Mouse (Mus musculus): ENCODE measurements around the gene Cd276. TPM values are rescaled to one million over a fixed set of nuclear protein-coding genes. Genes with fewer than 3 reads are reported as not detected.
A peak's percentile ranks its signal among the peaks of the same experiment; 100 is the strongest.

Gene Cd276
- polyA plus RNA-seq, 1 experiment from 2014 or later = 38.1 TPM

GRCm38 (mm10) chr9:58544879-58545324, 10.3 kb downstream of the Cd276 start:
- H3K4me2 ChIP-seq (ENCODE audit: low read length) = peak overlapping the region; percentile 16; the same call in 1 of the 2 replicates
- no peak for ATAC-seq (ENCODE audit: low FRiP score, low TSS enrichment)
- no peaks in the 10 kb centered on the region for H3K9me3 ChIP-seq (ENCODE audit: control insufficient read depth, low read length)
- peaks cover 11% of the 10 kb centered on the region; the same call in 1 of the 2 replicates for H3K4me1 ChIP-seq (ENCODE audit: control insufficient read depth, insufficient read depth, low read length)
- no peak overlapping the region for H3K4me3 ChIP-seq (replicated peaks; ENCODE audit: low read depth, low read length)
- no peak for DNase-seq
- H3K9ac ChIP-seq (replicated peaks; ENCODE audit: low read length) = no peak overlapping the region
- WGBS = 72% methylated on average over 4 of the region's 4 CpGs
- no peak overlapping the region for H3K27ac ChIP-seq (replicated peaks; ENCODE audit: low read depth, low read length)
- no peaks in the 10 kb centered on the region for H3K27me3 ChIP-seq (ENCODE audit: control insufficient read depth, insufficient read depth, low read length)
- no peaks in the 10 kb centered on the region for H3K36me3 ChIP-seq (ENCODE audit: control insufficient read depth, insufficient read depth, low read length)

- Histone ChIP-seq H3K4me2 (ENCODE audit: low read length) (no peak overlapping the region), H3K27ac (replicated peaks; ENCODE audit: low read depth, low read length) (peak overlapping the region; percentile 52; the same call in 1 of the 2 replicates), H3K36me3 (ENCODE audit: control insufficient read depth, insufficient read depth, low read length) (peaks cover 15% of the 10 kb centered on the region), H3K27me3 (ENCODE audit: control insufficient read depth, insufficient read depth, low read length) (no peaks in the 10 kb centered on the region), H3K9me3 (ENCODE audit: control insufficient read depth, low read length) (no peaks in the 10 kb centered on the region), H3K9ac (replicated peaks; ENCODE audit: low read length) (no peak overlapping the region), H3K4me1 (ENCODE audit: control insufficient read depth, insufficient read depth, low read length) (peaks cover 5% of the 10 kb centered on the region; the same call in 1 of the 2 replicates), H3K4me3 (replicated peaks; ENCODE audit: low read depth, low read length) (no peak overlapping the region)
- 65% methylated on average over 6 of the region's 6 CpGs for WGBS
- DNase-seq (peak; percentile 74), ATAC-seq (ENCODE audit: low FRiP score, low TSS enrichment) (no peak)
These were observed 13.3 kb downstream of the Cd276 start for GRCm38 (mm10) chr9:58541895-58542338.

GRCm38 (mm10) chr9:58539886-58540285, 15.4 kb downstream of the Cd276 start:
- Histone ChIP-seq H3K4me3 (replicated peaks; ENCODE audit: low read depth, low read length) (no peak overlapping the region), H3K9ac (replicated peaks; ENCODE audit: low read length) (no peak overlapping the region), H3K27ac (replicated peaks; ENCODE audit: low read depth, low read length) (no peak overlapping the region), H3K4me1 (ENCODE audit: control insufficient read depth, insufficient read depth, low read length) (no peaks in the 10 kb centered on the region), H3K27me3 (ENCODE audit: control insufficient read depth, insufficient read depth, low read length) (no peaks in the 10 kb centered on the region), H3K4me2 (ENCODE audit: low read length) (no peak overlapping the region), H3K9me3 (ENCODE audit: control insufficient read depth, low read length) (no peaks in the 10 kb centered on the region), H3K36me3 (ENCODE audit: control insufficient read depth, insufficient read depth, low read length) (peaks cover 25% of the 10 kb centered on the region)
- ATAC-seq (ENCODE audit: low FRiP score, low TSS enrichment) (no peak), DNase-seq (peak; percentile 90)
- 52% methylated on average over 5 of the region's 5 CpGs for WGBS

GRCm38 (mm10) chr9:58537774-58538173, 17.5 kb downstream of the Cd276 start:
- Histone ChIP-seq H3K27me3 (ENCODE audit: control insufficient read depth, insufficient read depth, low read length) (no peaks in the 10 kb centered on the region), H3K9me3 (ENCODE audit: control insufficient read depth, low read length) (no peaks in the 10 kb centered on the region), H3K27ac (replicated peaks; ENCODE audit: low read depth, low read length) (no peak overlapping the region), H3K4me1 (ENCODE audit: control insufficient read depth, insufficient read depth, low read length) (no peaks in the 10 kb centered on the region), H3K4me3 (replicated peaks; ENCODE audit: low read depth, low read length) (no peak overlapping the region), H3K36me3 (ENCODE audit: control insufficient read depth, insufficient read depth, low read length) (peaks cover 40% of the 10 kb centered on the region), H3K4me2 (ENCODE audit: low read length) (no peak overlapping the region), H3K9ac (replicated peaks; ENCODE audit: low read length) (no peak overlapping the region)
- ATAC-seq (ENCODE audit: low FRiP score, low TSS enrichment) = no peak
- DNase-seq = no peak
- WGBS = 82% methylated on average over 3 of the region's 3 CpGs

GRCm38 (mm10) chr9:58535447-58536134, 19.6 kb downstream of the Cd276 start:
- no peak overlapping the region for H3K4me3 ChIP-seq (replicated peaks; ENCODE audit: low read depth, low read length)
- peak; percentile 83 for DNase-seq
- H3K27ac ChIP-seq (replicated peaks; ENCODE audit: low read depth, low read length) = no peak overlapping the region
- H3K27me3 ChIP-seq (ENCODE audit: control insufficient read depth, insufficient read depth, low read length) = no peaks in the 10 kb centered on the region
- H3K4me2 ChIP-seq (ENCODE audit: low read length) = no peak overlapping the region
- WGBS = 79% methylated on average over 20 of the region's 20 CpGs
- peak; percentile 50; the same call in 1 of the 2 replicates for ATAC-seq (ENCODE audit: low FRiP score, low TSS enrichment)
- H3K9ac ChIP-seq (replicated peaks; ENCODE audit: low read length) = no peak overlapping the region
- peaks cover 43% of the 10 kb centered on the region for H3K36me3 ChIP-seq (ENCODE audit: control insufficient read depth, insufficient read depth, low read length)
- no peaks in the 10 kb centered on the region for H3K9me3 ChIP-seq (ENCODE audit: control insufficient read depth, low read length)
- no peaks in the 10 kb centered on the region for H3K4me1 ChIP-seq (ENCODE audit: control insufficient read depth, insufficient read depth, low read length)

DNA sequence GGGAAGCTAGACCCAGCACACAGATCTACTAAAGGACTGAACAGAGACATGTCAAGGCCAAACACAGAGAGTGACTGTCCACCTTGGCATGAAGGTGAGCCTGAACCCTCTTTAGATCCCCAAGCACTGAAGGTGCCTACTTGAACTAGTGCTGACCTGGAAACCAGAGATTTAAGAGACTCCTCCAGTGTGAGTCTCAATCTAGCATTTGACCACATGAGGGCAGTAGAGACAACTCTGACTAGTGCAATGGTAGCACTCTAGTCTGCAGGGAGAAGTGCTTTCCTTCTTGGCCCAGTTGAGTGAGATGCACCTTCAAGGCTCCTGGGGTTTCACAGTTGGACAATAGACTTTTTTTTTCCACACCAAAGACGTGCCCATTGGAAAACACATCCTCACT, 20.5 kb downstream of the Cd276 start:
- Histone ChIP-seq H3K9ac (replicated peaks; ENCODE audit: low read length) (no peak overlapping the region), H3K36me3 (ENCODE audit: control insufficient read depth, insufficient read depth, low read length) (peaks cover 51% of the 10 kb centered on the region), H3K4me2 (ENCODE audit: low read length) (no peak overlapping the region), H3K4me3 (replicated peaks; ENCODE audit: low read depth, low read length) (no peak overlapping the region), H3K27me3 (ENCODE audit: control insufficient read depth, insufficient read depth, low read length) (no peaks in the 10 kb centered on the region), H3K27ac (replicated peaks; ENCODE audit: low read depth, low read length) (no peak overlapping the region), H3K9me3 (ENCODE audit: control insufficient read depth, low read length) (no peaks in the 10 kb centered on the region), H3K4me1 (ENCODE audit: control insufficient read depth, insufficient read depth, low read length) (no peaks in the 10 kb centered on the region)
- 26% methylated on average over 1 of the region's 1 CpGs for WGBS
- ATAC-seq (ENCODE audit: low FRiP score, low TSS enrichment) (no peak), DNase-seq (peak; percentile 89)

DNA sequence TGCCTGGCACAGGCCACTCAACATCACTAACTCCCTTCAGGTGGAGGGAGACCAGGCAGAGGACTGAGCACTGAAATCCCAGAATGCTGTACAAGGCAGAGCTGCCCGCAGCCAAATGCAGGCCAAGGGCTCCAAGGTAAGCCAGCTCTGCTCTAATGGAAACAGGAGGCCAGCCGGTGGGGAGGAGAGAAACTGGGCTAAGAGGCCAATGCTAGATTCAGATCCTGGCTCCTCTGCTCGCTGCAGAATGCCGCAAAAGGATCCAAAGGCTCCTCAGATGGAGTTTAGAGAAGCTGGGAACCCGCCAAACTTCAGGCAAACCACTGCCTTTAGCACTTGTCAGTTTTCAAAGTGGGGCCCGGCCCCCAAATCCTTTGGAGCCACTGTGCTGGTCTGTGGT, 21.9 kb downstream of the Cd276 start:
- Histone ChIP-seq H3K27ac (replicated peaks; ENCODE audit: low read depth, low read length) (no peak overlapping the region), H3K4me1 (ENCODE audit: control insufficient read depth, insufficient read depth, low read length) (no peaks in the 10 kb centered on the region), H3K9me3 (ENCODE audit: control insufficient read depth, low read length) (no peaks in the 10 kb centered on the region), H3K4me2 (ENCODE audit: low read length) (no peak overlapping the region), H3K36me3 (ENCODE audit: control insufficient read depth, insufficient read depth, low read length) (peaks cover 49% of the 10 kb centered on the region), H3K4me3 (replicated peaks; ENCODE audit: low read depth, low read length) (no peak overlapping the region), H3K9ac (replicated peaks; ENCODE audit: low read length) (no peak overlapping the region), H3K27me3 (ENCODE audit: control insufficient read depth, insufficient read depth, low read length) (no peaks in the 10 kb centered on the region)
- ATAC-seq (ENCODE audit: low FRiP score, low TSS enrichment) (no peak), DNase-seq (no peak)
- WGBS = 89% methylated on average over 6 of the region's 6 CpGs

GRCm38 (mm10) chr9:58532236-58532635, 23.0 kb downstream of the Cd276 start:
- no peak overlapping the region for H3K4me3 ChIP-seq (replicated peaks; ENCODE audit: low read depth, low read length)
- 81% methylated on average over 4 of the region's 4 CpGs for WGBS
- no peak for ATAC-seq (ENCODE audit: low FRiP score, low TSS enrichment)
- H3K4me2 ChIP-seq (ENCODE audit: low read length) = no peak overlapping the region
- DNase-seq = no peak
- no peaks in the 10 kb centered on the region for H3K9me3 ChIP-seq (ENCODE audit: control insufficient read depth, low read length)
- H3K36me3 ChIP-seq (ENCODE audit: control insufficient read depth, insufficient read depth, low read length) = peaks cover 53% of the 10 kb centered on the region
- H3K27ac ChIP-seq (replicated peaks; ENCODE audit: low read depth, low read length) = no peak overlapping the region
- no peaks in the 10 kb centered on the region for H3K27me3 ChIP-seq (ENCODE audit: control insufficient read depth, insufficient read depth, low read length)
- H3K9ac ChIP-seq (replicated peaks; ENCODE audit: low read length) = no peak overlapping the region
- H3K4me1 ChIP-seq (ENCODE audit: control insufficient read depth, insufficient read depth, low read length) = no peaks in the 10 kb centered on the region

- DNase-seq (no peak), ATAC-seq (ENCODE audit: low FRiP score, low TSS enrichment) (no peak)
- 95% methylated on average over 13 of the region's 13 CpGs for WGBS
- Histone ChIP-seq H3K9me3 (ENCODE audit: control insufficient read depth, low read length) (no peaks in the 10 kb centered on the region), H3K27me3 (ENCODE audit: control insufficient read depth, insufficient read depth, low read length) (no peaks in the 10 kb centered on the region), H3K4me1 (ENCODE audit: control insufficient read depth, insufficient read depth, low read length) (no peaks in the 10 kb centered on the region), H3K4me3 (replicated peaks; ENCODE audit: low read depth, low read length) (no peak overlapping the region), H3K27ac (replicated peaks; ENCODE audit: low read depth, low read length) (no peak overlapping the region), H3K9ac (replicated peaks; ENCODE audit: low read length) (no peak overlapping the region), H3K4me2 (ENCODE audit: low read length) (no peak overlapping the region), H3K36me3 (ENCODE audit: control insufficient read depth, insufficient read depth, low read length) (peaks cover 58% of the 10 kb centered on the region)
These were observed 24.8 kb downstream of the Cd276 start for GRCm38 (mm10) chr9:58530407-58530806.
